8 mouse cellular contexts compared by ENCODE assay signal in genomic region chr10:42950252-42950751, GRCm38 (mm10).
A peak's percentile ranks its signal among the peaks of the same experiment; 100 is the strongest.
DNase-seq lines count a peak whose midpoint lies in the region; ATAC-seq and TF ChIP-seq lines count a peak whose summit lies in the region.

No protein-coding gene starts in this region.

- H3K4me3 ChIP-seq in ES-Bruce4 (ENCODE audit: low read depth, low read length) = peak overlapping the region; percentile 50
- H3K4me3 ChIP-seq in liver, embryonic 12.5 days = no peak overlapping the region
- no peak overlapping the region for H3K4me3 ChIP-seq in stomach, embryonic 16.5 days (replicated peaks; ENCODE audit: low read length)

- no peaks in the 10 kb centered on the region for H3K9me3 ChIP-seq in ES-Bruce4 (replicated peaks; ENCODE audit: control insufficient read depth, insufficient read depth, low read length, poor library complexity, severe bottlenecking)
- no peaks in the 10 kb centered on the region for H3K9me3 ChIP-seq in liver, embryonic 12.5 days (replicated peaks)
- H3K9me3 ChIP-seq in stomach, embryonic 16.5 days (replicated peaks; ENCODE audit: control insufficient read depth, low read length) = no peaks in the 10 kb centered on the region

- H3K9ac ChIP-seq in ES-Bruce4 (ENCODE audit: low read depth, poor library complexity, severe bottlenecking) = peak overlapping the region; percentile 65; the same call in 1 of the 2 replicates
- H3K9ac ChIP-seq in liver, embryonic 12.5 days = no peak overlapping the region
- no peak overlapping the region for H3K9ac ChIP-seq in stomach, embryonic 16.5 days (ENCODE audit: low read length)

- TF ChIP-seq EP300 in ES-Bruce4 (IDR thresholded peaks at IDR 0.05; ENCODE audit: insufficient read depth, low read depth, low read length) = 0 out of 2 replicates have a peak, but pooled peaks have one; percentile 16

- peak overlapping the region; percentile 39 for H3K4me2 ChIP-seq in liver, embryonic 12.5 days
- peak overlapping the region; percentile 37 for H3K4me2 ChIP-seq in stomach, embryonic 16.5 days (ENCODE audit: low read depth, low read length)

- TF ChIP-seq POLR2A in ES-Bruce4 (IDR thresholded peaks at IDR 0.05; ENCODE audit: insufficient read depth, low read length) = peak; percentile 61

- H3K27me3 ChIP-seq in ES-Bruce4 (ENCODE audit: control insufficient read depth, insufficient read depth, low read length, poor library complexity, severe bottlenecking) = no peaks in the 10 kb centered on the region
- peaks cover 66% of the 10 kb centered on the region for H3K27me3 ChIP-seq in liver, embryonic 12.5 days (replicated peaks)
- H3K27me3 ChIP-seq in stomach, embryonic 16.5 days (ENCODE audit: control insufficient read depth, insufficient read depth, low read length) = no peaks in the 10 kb centered on the region

- H3K36me3 ChIP-seq in ES-Bruce4 (ENCODE audit: control insufficient read depth, insufficient read depth, low read length, poor library complexity, severe bottlenecking) = no peaks in the 10 kb centered on the region
- H3K36me3 ChIP-seq in liver, embryonic 12.5 days = no peaks in the 10 kb centered on the region
- no peaks in the 10 kb centered on the region for H3K36me3 ChIP-seq in stomach, embryonic 16.5 days (ENCODE audit: control insufficient read depth, insufficient read depth, low read length)

- peaks cover 7% of the 10 kb centered on the region for H3K4me1 ChIP-seq in ES-Bruce4 (ENCODE audit: control insufficient read depth, insufficient read depth, low read length)
- H3K4me1 ChIP-seq in liver, embryonic 12.5 days = 0 out of 2 replicates have a peak, but pooled peaks cover 4% of the 10 kb centered on the region
- peaks cover 12% of the 10 kb centered on the region; the same call in 1 of the 2 replicates for H3K4me1 ChIP-seq in stomach, embryonic 16.5 days (ENCODE audit: control insufficient read depth, insufficient read depth, low read length)

- 6% methylated on average over 6 of the region's 8 CpGs for WGBS in liver, embryonic 12.5 days (ENCODE audit: insufficient replicate concordance)
- 0% methylated on average over 7 of the region's 8 CpGs for WGBS in stomach, embryonic 16.5 days

- ATAC-seq in liver, embryonic 12.5 days = peak; percentile 52
- ATAC-seq in stomach, embryonic 16.5 days (ENCODE audit: insufficient read depth, low FRiP score) = peak; percentile 80

- DNase-seq in R1 (ENCODE audit: low read depth, low spot score) = peak; percentile 87
- peak; percentile 33 for DNase-seq in heart, postnatal 4 days
- DNase-seq in urinary bladder, postnatal 36 days (ENCODE audit: low spot score in 2 of 2) = no peak
- DNase-seq in thymus, adult 18-20 months = no peak
- no peak for DNase-seq in right cerebral cortex, postnatal 36 days (ENCODE audit: low spot score in 2 of 2)

- peak overlapping the region; percentile 89 for H3K27ac ChIP-seq in ES-Bruce4 (ENCODE audit: insufficient read depth, low read length)
- H3K27ac ChIP-seq in liver, embryonic 12.5 days = no peak overlapping the region
- no peak overlapping the region for H3K27ac ChIP-seq in stomach, embryonic 16.5 days (ENCODE audit: low read length)

- TF ChIP-seq CTCF in ES-Bruce4 (IDR thresholded peaks at IDR 0.05; ENCODE audit: low read depth, low read length) = no peak

Comparison
In these comparisons a context has a peak if more than half of its experiments do, and no peak if none do; other contexts are left out.
1. DNase-seq: peak in R1 (single experiment) and heart, postnatal 4 days (single experiment); none in urinary bladder, postnatal 36 days (0 of 2), thymus, adult 18-20 months (0 of 2) and right cerebral cortex, postnatal 36 days (0 of 2).